Mouse (Mus musculus) layer of hippocampus, adult 18-20 months (tissue): ENCODE data around the gene Klre1. TPM values are rescaled to one million over a fixed set of nuclear protein-coding genes. Genes with fewer than 3 reads are reported as not detected.
"Not testable (repeated sequence)": the region's sequence is repeated elsewhere in the genome, so short reads cannot be mapped to it uniquely, and the experiment has no call there.

Experiments used
- DNase-seq, 2 experiments: peaks; one replicate each; pipeline ENCODE4 v3.0.0; 2022; ENCODE audit warnings: low spot score in 2 of 2
- total RNA-seq, 2 experiments: library from RNA; stranded (reverse); gene quantifications; 2 replicates each; pipeline ENCODE4 v1.2.3; 2021

Klre1 gene
- total RNA-seq, 2 experiments from 2014 or later = not detected

DNA sequence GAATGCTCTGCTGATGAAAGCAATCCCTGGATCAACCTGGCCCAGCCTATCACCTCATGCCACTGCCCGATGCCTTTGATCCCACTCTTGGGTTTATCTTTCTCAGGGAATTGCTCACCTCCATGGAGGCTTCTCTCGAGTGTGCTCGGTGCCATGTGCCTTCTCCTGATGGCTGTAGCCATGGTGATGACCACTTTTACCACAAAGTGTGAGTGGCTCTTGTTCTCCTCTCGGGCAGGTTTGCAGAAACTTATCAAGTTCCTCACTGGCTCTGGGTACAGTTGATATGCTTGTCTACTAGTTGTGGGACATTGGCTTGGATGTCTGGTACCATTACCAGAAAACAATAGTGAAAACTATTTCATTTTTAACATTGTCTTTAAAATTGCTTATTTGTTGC lies 4.2 kb downstream of the Klre1 start:
- no peak for DNase-seq

DNA sequence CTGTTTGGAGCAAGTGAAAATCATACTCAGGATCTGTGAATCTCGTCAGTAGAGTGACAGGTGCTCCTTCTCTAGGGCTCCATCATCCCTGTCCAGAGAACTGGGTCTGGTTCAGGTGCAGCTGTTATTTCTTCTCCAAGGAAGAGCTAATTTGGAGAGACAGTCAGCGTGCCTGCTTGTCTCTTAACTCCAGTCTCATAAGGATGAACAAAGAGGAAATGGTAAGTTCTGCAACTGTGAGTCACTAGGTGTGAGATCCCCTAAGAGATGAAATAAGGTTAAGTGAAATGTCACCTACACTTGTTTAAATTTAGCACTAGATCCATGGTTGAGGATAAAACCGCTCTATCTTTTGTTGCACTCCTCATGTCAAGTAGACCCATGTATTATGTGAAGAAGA lies 5.3 kb downstream of the Klre1 start:
- DNase-seq = no peak

DNA sequence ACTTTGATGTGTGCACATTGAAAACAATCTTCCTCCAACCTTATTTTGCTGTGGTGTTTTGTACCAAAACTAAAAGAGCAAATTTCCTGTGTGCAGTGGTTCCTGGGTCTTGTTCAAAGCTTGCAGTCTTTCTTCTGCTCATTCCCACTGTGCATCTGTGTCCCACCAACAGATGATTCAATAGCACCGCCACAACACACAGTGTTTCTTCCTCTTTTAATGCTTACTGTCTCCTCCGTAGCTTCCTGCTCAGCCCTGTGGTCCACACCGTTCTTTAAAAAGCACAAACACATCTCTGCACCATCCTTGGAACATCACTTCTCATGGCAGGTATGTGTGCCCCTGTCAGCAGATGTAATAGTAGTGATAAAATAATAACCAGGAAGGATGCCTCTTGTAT lies 13.8 kb downstream of the Klre1 start, which contains the start of gene Klrd1:
Klrd1 (plus strand) TSS at position 275 of the 400 bp plus-strand sequence.
- no peak for DNase-seq

DNA sequence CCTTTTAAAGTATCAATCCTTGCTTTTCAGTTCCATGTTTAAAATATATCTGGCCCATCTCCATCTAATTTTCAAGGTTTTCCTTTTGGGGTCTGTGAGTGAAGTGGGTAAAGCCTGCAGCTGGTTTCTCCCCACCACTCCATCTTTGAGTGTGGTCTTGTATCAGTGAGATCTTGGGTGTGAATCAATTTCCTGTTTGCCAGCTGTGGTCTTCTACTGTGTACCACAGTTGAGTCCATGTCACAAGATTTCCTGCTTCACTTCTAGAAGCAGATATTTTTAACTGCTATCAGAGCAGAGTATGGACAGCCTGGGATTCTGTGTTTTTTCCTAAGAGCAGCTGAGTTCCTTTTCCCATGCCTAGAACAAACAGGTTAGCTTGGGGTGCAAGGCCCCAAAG lies 30.7 kb downstream of the Klre1 start:
- DNase-seq = no peak

DNA sequence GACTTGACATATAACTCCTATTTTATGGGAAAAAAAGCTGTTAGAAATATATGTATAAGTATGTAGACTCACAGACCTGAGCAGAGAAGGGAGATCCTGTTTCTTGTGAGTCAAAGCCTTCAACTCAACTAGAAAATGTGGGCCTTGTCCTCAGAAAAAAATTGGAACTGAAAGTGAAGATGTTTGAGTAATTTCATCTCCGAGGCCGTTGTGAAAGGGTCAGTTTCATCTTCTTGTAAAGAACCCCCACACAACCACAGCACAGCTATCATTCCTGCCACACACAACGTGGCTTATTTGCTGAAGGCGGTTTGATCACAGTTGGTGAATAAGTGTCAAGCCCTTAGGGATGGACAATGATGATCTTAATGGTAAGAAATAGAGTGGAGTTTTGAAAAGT lies 46.0 kb downstream of the Klre1 start, which contains the start of gene Klrk1:
Klrk1 (minus strand) TSS at position 130 of the 400 bp plus-strand sequence.
- DNase-seq = no peak

DNA sequence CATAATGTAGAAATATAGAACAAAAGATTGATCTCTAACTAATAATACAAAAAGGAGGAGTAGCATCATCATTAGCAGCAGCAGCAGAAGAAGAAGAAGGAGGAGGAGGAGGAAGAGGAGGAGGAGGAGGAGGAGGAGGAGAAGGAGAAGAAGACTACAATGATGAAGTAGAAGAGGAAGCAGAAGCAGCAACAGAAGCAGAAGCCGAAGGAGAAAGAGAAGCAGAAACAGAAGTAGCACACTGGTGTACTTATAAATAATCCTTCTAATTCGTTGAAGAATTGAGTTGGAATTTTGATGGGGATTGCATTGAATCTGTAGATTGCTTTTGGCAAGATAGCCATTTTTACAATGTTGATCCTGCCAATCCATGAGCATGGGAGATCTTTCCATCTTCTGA lies 53.3 kb downstream of the Klre1 start:
- not testable (repeated sequence) for DNase-seq

Other genes starting within 250 kb of the Klre1 start
- gene 4922502D21Rik, start 246.1 kb upstream of the Klre1 start, total RNA-seq = not detected
- gene Clec12a, start 235.2 kb upstream of the Klre1 start, total RNA-seq = not detected
- gene Clec12b, start 192.0 kb upstream of the Klre1 start, total RNA-seq = not detected
- not detected for gene Clec1b, start 180.6 kb upstream of the Klre1 start, total RNA-seq
- gene Clec9a, start 169.0 kb upstream of the Klre1 start, total RNA-seq = not detected
- 1 to 10 TPM; 4.2 TPM for gene Clec1a, start 125.9 kb upstream of the Klre1 start, total RNA-seq
- gene Olr1, start 70.7 kb upstream of the Klre1 start, total RNA-seq = not detected
- not detected for gene Tmem52b, start 65.3 kb upstream of the Klre1 start, total RNA-seq
- gene Gabarapl1, start 44.7 kb upstream of the Klre1 start, total RNA-seq = 100 to 1,000 TPM; 745 to 780 TPM
- gene Klrd1, start 13.9 kb downstream of the Klre1 start, total RNA-seq = not detected
- not detected for gene Klrk1, start 46.0 kb downstream of the Klre1 start, total RNA-seq
- gene Klrc3, start 65.4 kb downstream of the Klre1 start, total RNA-seq = not detected
- gene Klrc2, start 82.8 kb downstream of the Klre1 start, total RNA-seq = not detected
- not detected for gene Klrc1, start 101.1 kb downstream of the Klre1 start, total RNA-seq
- gene Klri1, start 139.2 kb downstream of the Klre1 start, total RNA-seq = not detected
- gene Klri2, start 162.6 kb downstream of the Klre1 start, total RNA-seq = not detected
- not detected for gene Gm156, start 206.4 kb downstream of the Klre1 start, total RNA-seq